Mouse (Mus musculus): ENCODE results near the gene Tcam1.
A peak's percentile ranks its signal among the peaks of the same experiment; 100 is the strongest.

The Tcam1 gene

DNA sequence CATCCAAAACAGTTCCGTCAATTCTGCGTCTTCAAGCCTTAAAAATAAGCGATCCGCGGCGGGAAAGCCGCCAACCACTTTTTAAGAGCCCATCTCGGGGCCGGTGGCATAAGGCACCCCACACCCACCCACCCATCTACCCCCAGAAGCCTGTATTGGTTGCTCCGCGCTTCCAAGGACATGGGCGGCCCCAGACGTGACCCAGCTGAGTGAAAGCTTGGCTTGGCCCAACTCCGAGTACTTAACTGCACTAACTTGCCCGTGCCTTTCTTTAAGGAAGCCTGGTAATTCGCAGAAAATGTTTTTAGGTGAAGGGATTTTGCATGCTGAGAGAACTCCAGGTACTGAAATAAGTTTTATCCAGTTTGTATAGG lies 3.2 kb upstream of the Tcam1 start:
- no peak for DNase-seq (ENCODE audit: low read depth, low spot score)

DNA sequence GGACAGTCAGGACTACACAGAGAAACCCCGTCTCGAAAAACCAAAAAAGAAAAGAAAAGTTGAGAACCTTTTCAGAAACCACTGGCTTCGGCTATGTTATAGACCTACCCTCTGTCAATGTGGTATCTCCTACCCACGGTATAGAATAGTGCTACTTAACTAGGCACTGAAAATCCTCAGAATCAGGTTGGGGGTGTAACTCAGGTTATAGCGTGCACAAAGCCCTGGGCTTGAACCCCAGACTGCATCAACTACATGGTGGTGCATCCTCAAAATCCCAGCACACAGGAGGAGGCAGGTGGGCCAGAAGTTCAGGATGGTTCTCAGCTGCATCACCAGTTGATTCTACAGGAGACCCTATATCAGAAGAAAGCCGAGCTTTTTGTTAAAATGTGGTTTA lies 2.7 kb upstream of the Tcam1 start:
- no peak for DNase-seq (ENCODE audit: low read depth, low spot score)

GRCm38 (mm10) chr11:106274374-106274773 lies 2.1 kb upstream of the Tcam1 start:
- no peak for DNase-seq (ENCODE audit: low read depth, low spot score)

DNA sequence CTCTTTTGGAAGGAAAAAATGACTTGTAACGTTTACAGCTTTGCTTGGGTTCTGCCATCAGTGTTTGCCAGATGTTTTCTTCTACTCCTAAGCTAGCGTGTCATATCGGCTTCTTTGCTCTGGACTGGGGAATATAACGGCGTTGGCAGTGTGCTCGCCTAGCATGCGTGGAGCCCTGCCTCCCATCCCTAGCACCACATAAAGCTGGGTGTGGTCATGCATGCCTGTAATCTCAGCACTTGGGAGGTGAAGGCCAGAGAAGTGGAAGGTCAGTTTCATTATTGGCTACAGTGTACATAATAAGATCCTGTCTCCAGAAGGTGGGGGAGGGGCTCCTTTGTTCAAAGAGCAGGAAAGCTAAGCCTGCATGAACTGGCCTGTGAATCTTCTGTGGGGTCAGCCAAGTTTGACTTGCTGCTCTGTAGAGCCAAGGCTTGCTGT lies 1.5 kb upstream of the Tcam1 start:
- no peak for DNase-seq (ENCODE audit: low read depth, low spot score)

DNA sequence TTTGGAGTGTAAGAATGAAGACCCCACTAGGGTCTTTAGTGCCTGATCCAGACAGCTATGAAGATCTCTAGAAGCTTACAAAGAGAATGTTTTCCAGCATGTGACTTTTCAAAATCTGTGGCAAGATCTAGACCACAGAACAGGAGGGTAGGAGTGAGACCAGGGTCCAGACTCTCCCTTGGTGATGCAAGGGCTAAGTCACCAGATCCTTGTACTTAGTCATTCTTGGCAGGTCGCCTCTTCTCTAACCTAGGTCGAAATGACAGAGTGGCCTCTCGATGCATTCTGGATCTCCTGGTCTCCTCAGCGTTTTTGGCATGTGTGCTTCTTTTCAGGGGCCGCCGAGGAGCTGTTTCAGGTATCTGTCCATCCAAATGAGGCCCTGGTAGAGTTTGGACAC lies 6.0 kb downstream of the Tcam1 start:
- DNase-seq (ENCODE audit: low read depth, low spot score): no peak

DNA sequence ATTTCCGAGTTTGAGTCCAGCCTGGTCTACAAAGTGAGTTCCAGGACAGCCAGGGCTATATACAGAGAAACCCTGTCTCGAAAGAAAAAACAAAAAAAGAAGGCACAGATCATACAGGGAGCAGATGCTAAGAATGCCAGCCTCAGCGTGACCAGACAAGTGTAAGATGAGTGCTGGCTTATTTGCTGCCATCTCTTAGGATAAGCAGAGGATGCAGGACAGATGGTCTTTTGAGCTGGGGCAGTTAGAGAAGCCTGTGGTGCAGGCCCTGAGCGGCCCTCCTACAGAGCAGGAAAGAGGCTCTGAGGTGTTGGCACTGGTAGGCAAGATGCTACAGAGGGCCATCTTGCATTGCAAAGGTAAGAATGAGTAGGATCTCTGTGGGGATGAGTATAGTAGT lies 6.9 kb downstream of the Tcam1 start:
- no peak for DNase-seq (ENCODE audit: low read depth, low spot score)

DNA sequence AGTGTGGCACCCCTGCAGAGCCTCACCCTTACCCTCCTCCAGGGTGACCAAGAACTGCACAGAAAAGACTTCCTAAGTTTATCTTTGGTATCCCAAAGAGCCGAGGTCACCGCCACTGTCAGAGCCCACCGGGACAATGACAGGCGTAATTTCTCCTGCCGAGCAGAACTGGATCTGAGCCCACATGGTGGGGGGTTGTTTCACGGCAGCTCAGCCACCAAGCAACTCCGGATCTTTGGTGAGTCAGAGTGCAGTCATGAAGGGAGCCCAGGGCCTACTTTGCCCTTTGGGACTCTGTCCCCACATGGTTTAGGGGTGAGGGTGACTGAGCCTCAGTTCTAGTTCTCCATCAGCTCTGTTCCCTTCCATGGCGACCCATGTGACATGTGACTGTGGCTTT lies 7.7 kb downstream of the Tcam1 start:
- DNase-seq (ENCODE audit: low read depth, low spot score): no peak

GRCm38 (mm10) chr11:106286206-106286605 lies 9.7 kb downstream of the Tcam1 start:
- no peak for DNase-seq (ENCODE audit: low read depth, low spot score)

- DNase-seq (ENCODE audit: low read depth, low spot score): no peak
These were observed 10.5 kb downstream of the Tcam1 start for GRCm38 (mm10) chr11:106286987-106287386.

GRCm38 (mm10) chr11:106289369-106289768 lies 12.9 kb downstream of the Tcam1 start:
- DNase-seq (ENCODE audit: low read depth, low spot score): no peak

DNA sequence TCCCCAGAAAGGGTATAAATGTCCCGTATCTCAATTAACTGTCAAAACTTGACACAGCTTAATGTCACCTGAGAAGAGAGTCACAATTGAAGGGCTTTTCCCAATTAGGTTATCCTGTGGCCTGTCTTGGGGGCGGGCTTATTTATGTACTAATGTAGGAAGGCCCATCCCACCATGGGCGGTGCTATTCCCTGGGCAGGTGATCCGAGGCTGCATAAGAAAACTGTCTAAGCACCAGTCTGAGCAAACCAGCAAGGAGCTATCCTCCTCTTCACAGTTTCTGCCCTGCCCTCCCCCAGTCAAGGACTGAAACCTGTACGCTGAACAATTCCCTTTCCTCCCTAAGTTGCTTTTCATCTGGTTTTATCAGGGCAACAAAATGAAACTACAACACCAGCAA lies 13.9 kb downstream of the Tcam1 start:
- DNase-seq (ENCODE audit: low read depth, low spot score): no peak

GRCm38 (mm10) chr11:106291861-106292260 lies 15.4 kb downstream of the Tcam1 start:
- DNase-seq (ENCODE audit: low read depth, low spot score): no peak

DNA sequence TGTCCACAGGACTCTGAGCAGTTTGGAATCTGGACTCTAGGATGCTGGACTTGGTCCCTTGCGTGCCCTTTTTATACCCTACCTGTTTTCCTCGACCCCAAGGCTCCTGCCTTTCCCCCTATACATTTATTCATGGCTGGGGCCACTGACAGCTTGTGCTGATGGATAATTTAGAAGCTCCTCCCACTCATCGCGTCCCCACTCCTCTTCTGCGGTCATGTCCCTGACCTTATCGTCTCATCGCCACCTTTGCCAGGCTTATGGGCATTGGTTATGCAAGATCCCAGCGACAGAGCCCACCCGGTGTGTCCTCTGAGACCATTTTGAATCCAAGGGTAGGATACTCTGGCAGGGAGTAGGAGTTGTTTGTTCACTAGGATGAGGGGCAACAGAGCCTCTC lies 25.3 kb downstream of the Tcam1 start, which contains the start of gene Gh:
Gene Gh, minus strand, starts transcription at position 101 of the 400 bp plus-strand sequence.
- no peak for DNase-seq (ENCODE audit: low read depth, low spot score)

DNA sequence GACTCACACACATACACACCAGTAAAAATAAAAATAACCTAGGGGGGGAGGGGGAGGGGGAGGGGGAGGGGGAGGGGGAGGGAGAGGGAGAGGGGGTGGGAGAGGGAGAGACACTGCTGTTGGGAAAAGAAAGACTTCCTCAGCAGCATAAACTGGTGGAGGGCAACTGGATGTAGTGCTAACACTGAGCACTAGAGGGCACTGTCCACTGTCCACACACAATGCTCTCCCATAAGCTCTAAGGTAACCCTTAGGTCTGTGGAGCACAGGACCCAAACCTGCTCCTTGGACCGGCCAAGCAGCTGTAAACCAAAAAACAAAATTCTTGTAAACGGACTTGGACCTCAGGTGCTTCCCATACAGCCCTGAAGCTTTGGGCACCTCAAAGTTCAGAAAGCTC lies 26.2 kb downstream of the Tcam1 start:
- peak; percentile 67 for DNase-seq (ENCODE audit: low read depth, low spot score)

GRCm38 (mm10) chr11:106305348-106306064 lies 29.0 kb downstream of the Tcam1 start:
- DNase-seq (ENCODE audit: low read depth, low spot score): no peak

- no peak for DNase-seq (ENCODE audit: low read depth, low spot score)
These were observed 29.6 kb downstream of the Tcam1 start for GRCm38 (mm10) chr11:106306065-106306385.

GRCm38 (mm10) chr11:106306758-106307157 lies 30.3 kb downstream of the Tcam1 start:
- no peak for DNase-seq (ENCODE audit: low read depth, low spot score)

GRCm38 (mm10) chr11:106307432-106307831 lies 31.0 kb downstream of the Tcam1 start:
- DNase-seq (ENCODE audit: low read depth, low spot score): no peak

- DNase-seq (ENCODE audit: low read depth, low spot score): no peak
These were observed 31.7 kb downstream of the Tcam1 start for GRCm38 (mm10) chr11:106308162-106308561.

- no peak for DNase-seq (ENCODE audit: low read depth, low spot score)
These were observed 33.7 kb downstream of the Tcam1 start for GRCm38 (mm10) chr11:106310123-106310522.

DNA sequence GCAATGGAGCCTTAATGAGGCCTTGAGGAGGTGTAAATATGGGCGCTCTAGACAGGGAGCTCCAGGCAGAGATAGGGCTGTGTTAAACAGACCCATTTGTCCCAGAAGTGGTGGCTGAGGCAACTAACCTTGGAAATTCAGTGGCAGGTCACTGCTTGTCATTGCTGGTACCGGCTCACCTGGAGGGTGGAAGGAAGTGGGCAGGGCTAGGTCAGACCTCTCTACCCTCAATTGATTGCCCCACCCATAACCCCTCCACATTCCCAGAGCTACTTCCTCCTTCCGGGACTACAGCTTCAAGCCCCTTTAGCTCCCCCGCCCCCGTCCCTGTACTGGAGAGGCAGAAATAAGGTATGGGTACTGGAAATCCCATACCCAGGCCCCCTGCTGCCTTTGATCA lies 37.1 kb downstream of the Tcam1 start:
- no peak for DNase-seq (ENCODE audit: low read depth, low spot score)

DNA sequence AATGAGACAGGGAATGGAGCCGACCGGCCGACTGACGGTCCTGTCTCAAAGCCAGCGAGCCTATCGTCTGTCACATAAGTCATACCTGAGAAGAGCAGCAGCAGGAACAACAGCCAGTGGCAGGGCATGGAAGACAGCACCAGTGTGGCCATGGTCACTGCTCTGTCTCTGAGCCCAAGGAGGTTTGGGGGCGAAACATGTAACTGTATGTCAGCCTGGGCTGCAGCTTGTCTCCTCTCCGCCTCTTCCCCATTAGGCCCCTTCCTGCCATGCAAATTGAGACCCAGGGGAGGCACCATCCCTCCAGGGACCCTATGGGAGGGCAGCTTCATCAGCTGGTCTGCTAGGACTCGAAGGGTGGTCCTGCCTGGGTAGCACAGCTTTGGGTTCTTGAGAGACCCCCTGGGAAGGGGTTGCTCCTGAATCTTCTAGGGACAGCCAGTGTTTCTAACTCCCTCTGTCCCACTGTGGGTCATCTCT lies 37.9 kb downstream of the Tcam1 start, which contains the start of gene Cd79b:
Gene Cd79b, minus strand, starts transcription at position 430 of the 480 bp plus-strand sequence.
- DNase-seq (ENCODE audit: low read depth, low spot score): no peak

DNA sequence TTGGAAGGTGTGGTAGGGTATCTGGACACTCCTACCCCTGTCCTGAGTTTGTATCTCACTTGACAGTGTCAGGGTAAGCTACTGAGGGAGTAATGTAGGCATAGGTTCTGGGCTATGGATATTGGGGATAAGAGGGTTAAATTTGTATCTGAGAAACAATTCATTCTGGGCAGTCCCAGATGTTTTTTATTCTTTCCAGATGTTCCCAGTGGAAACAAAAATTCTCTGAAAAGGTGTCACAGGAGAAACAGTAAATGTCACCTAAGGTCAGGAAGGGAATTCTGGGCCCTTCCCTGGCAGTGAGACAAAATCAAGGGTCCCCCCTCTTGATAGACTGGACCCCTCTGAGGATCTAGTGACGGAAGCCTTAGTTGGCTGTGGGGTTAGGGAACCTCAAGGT lies 39.9 kb downstream of the Tcam1 start:
- no peak for DNase-seq (ENCODE audit: low read depth, low spot score)

DNA sequence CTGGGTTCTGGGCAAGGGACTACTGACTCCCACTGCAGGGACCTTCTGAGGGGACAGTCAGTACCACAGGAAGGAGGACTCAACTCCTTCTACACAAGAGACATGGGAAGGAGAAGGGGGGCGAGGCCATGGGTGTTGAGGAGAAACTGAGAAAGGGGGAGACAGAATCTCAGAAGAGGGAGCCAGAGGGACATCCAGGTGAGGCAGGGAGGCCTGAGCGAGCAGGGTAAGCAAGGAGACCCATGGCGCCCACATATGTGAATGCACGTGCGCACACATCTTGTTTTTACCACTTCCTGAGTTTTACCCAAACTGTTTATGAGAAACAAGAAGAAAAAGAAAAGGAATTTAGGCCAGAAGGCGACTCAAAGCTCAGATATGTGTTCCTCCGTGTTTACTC lies 41.3 kb downstream of the Tcam1 start:
- no peak for DNase-seq (ENCODE audit: low read depth, low spot score)
